Mouse (Mus musculus) CH12.LX (cell line): Measurements from ENCODE around the gene Gm572. TPM values are rescaled to one million over a fixed set of nuclear protein-coding genes. Genes with fewer than 3 reads are reported as not detected.

Experiments
- DNase-seq: peaks from one replicate; pipeline ENCODE4 v3.0.0-alpha.2; 2013; ENCODE audit errors: extremely low read depth
- H3K27ac ChIP-seq: 2 replicates; pipeline ENCODE4 v1.5.1; 2012; ENCODE audit warnings: low read depth, mild to moderate bottlenecking, control low read depth, moderate library complexity; ENCODE audit not compliant: insufficient read depth
- H3K27me3 ChIP-seq: replicated peaks from 2 replicates; pipeline ENCODE3; 2012; ENCODE audit warnings: inconsistent platforms
- H3K36me3 ChIP-seq, 2 experiments: replicated peaks in 1 of 2; 2 replicates each; pipeline versions ENCODE3 to v1.6.1; 2012; ENCODE audit warnings: inconsistent platforms in 1 of 2, low read length in 1 of 2, mild to moderate bottlenecking in 1 of 2, mixed read lengths in 1 of 2, moderate library complexity in 1 of 2; ENCODE audit not compliant: control insufficient read depth in 1 of 2, insufficient read depth in 1 of 2
- H3K4me1 ChIP-seq, 2 experiments: 2 replicates each; pipeline ENCODE4 v1.6.1; 2012; ENCODE audit warnings: inconsistent platforms in 1 of 2, moderate library complexity in 1 of 2; ENCODE audit not compliant: insufficient read depth in 2 of 2, control insufficient read depth in 1 of 2
- H3K4me2 ChIP-seq: 2 replicates; pipeline ENCODE4 v1.6.1; 2012; ENCODE audit warnings: low read depth, mild to moderate bottlenecking, control low read depth; ENCODE audit not compliant: poor library complexity, insufficient read depth, severe bottlenecking
- H3K4me3 ChIP-seq, 3 experiments: fragments of 150-350 bp in 1 of 3; sonication (generic) in 1 of 3; replicated peaks in 1 of 3; 2 replicates each; pipeline versions ENCODE3 to v1.5.1; 2011 to 2012; ENCODE audit warnings: low read depth in 2 of 3, low read length in 2 of 3, mild to moderate bottlenecking in 2 of 3, moderate library complexity in 2 of 3, control low read depth in 1 of 3, improper control_type of control experiment in 1 of 3, inconsistent platforms in 1 of 3, mixed read lengths in 1 of 3; ENCODE audit not compliant: poor library complexity in 1 of 3
- H3K79me2 ChIP-seq: replicated peaks from 2 replicates; pipeline ENCODE4 v1.6.1; 2012; ENCODE audit warnings: mild to moderate bottlenecking, moderate library complexity; ENCODE audit not compliant: control insufficient read depth, poor library complexity, insufficient read depth, severe bottlenecking; ENCODE audit errors: extremely low read depth
- H3K9ac ChIP-seq: 2 replicates; pipeline ENCODE4 v1.6.1; 2012; ENCODE audit warnings: low read depth, mild to moderate bottlenecking, control low read depth, moderate library complexity; ENCODE audit not compliant: insufficient read depth
- H3K9me3 ChIP-seq: replicated peaks from 2 replicates; pipeline ENCODE3; 2012; ENCODE audit warnings: low read length, inconsistent platforms, mixed read lengths
- BHLHE40 ChIP-seq: IDR thresholded peaks from 2 replicates; pipeline ENCODE4 v1.6.1; 2011; ENCODE audit warnings: mild to moderate bottlenecking, low read depth, low read length, improper control_type of control experiment
- CHD1 ChIP-seq: IDR thresholded peaks from 2 replicates; pipeline ENCODE4 v1.6.1; 2012; ENCODE audit warnings: low read depth, low read length, improper control_type of control experiment, inconsistent platforms
- CHD2 ChIP-seq: IDR thresholded peaks from 2 replicates; pipeline ENCODE4 v1.6.1; 2011; ENCODE audit warnings: low read length, improper control_type of control experiment
- CTCF ChIP-seq, 2 experiments: IDR thresholded peaks in 1 of 2; conservative IDR thresholded peaks in 1 of 2; 2 replicates each; pipeline ENCODE4 v1.5.1; 2011 to 2012; ENCODE audit warnings: low read depth in 2 of 2, low read length in 2 of 2, improper control_type of control experiment in 1 of 2, inconsistent platforms in 1 of 2, mild to moderate bottlenecking in 1 of 2, moderate library complexity in 1 of 2
- ELF1 ChIP-seq: IDR thresholded peaks from 2 replicates; pipeline ENCODE4 v1.6.1; 2014; ENCODE audit warnings: low read depth, mild to moderate bottlenecking, inconsistent platforms, low read length, improper control_type of control experiment
- EP300 ChIP-seq: IDR thresholded peaks from 2 replicates; pipeline ENCODE4 v1.6.1; 2011; ENCODE audit warnings: low read length, improper control_type of control experiment
- GABPA ChIP-seq: IDR thresholded peaks from 2 replicates; pipeline ENCODE4 v1.6.1; 2012; ENCODE audit warnings: low read depth, low read length, improper control_type of control experiment, inconsistent platforms; ENCODE audit not compliant: insufficient replicate concordance
- HCFC1 ChIP-seq: IDR thresholded peaks from 2 replicates; pipeline ENCODE4 v1.6.1; 2012; ENCODE audit warnings: low read depth, mild to moderate bottlenecking, inconsistent platforms, low read length, improper control_type of control experiment
- JUN ChIP-seq: IDR thresholded peaks from 2 replicates; pipeline ENCODE4 v1.6.1; 2011; ENCODE audit warnings: low read depth, mild to moderate bottlenecking, low read length, improper control_type of control experiment, moderate library complexity; ENCODE audit not compliant: insufficient read depth
- JUND ChIP-seq: conservative IDR thresholded peaks from 2 replicates; pipeline ENCODE4 v1.6.1; 2011; ENCODE audit warnings: low read depth, low read length, improper control_type of control experiment
- MAFK ChIP-seq: IDR thresholded peaks from 2 replicates; pipeline ENCODE4 v1.6.1; 2011; ENCODE audit warnings: low read length, improper control_type of control experiment; ENCODE audit not compliant: insufficient replicate concordance
- MAX ChIP-seq: IDR thresholded peaks from 2 replicates; pipeline ENCODE4 v1.6.1; 2011; ENCODE audit warnings: low read length, improper control_type of control experiment
- MAZ ChIP-seq: IDR thresholded peaks from 2 replicates; pipeline ENCODE4 v1.6.1; 2012; ENCODE audit warnings: low read depth, mild to moderate bottlenecking, inconsistent platforms, low read length, improper control_type of control experiment, moderate library complexity
- MEF2A ChIP-seq: IDR thresholded peaks from 2 replicates; pipeline ENCODE4 v1.6.1; 2014; ENCODE audit warnings: low read depth, mild to moderate bottlenecking, inconsistent platforms, low read length, improper control_type of control experiment, borderline replicate concordance
- MXI1 ChIP-seq: IDR thresholded peaks from 2 replicates; pipeline ENCODE4 v1.6.1; 2011; ENCODE audit warnings: mild to moderate bottlenecking, low read depth, low read length, improper control_type of control experiment
- MYC ChIP-seq: IDR thresholded peaks from 2 replicates; pipeline ENCODE4 v1.6.1; 2011; ENCODE audit warnings: low read depth, mild to moderate bottlenecking, improper control_type of control experiment, low read length
- NELFE ChIP-seq: IDR thresholded peaks from 2 replicates; pipeline ENCODE4 v1.6.1; 2011; ENCODE audit warnings: low read depth, low read length, improper control_type of control experiment
- NRF1 ChIP-seq: IDR thresholded peaks from 2 replicates; pipeline ENCODE4 v1.6.1; 2014; ENCODE audit warnings: low read depth, mild to moderate bottlenecking, inconsistent platforms, low read length, improper control_type of control experiment, moderate library complexity
- PAX5 ChIP-seq: IDR thresholded peaks from 2 replicates; pipeline ENCODE4 v1.6.1; 2012; ENCODE audit warnings: low read length, inconsistent platforms, mixed read lengths
- POLR2A ChIP-seq: IDR thresholded peaks from 2 replicates; pipeline ENCODE4 v1.6.1; 2011; ENCODE audit warnings: low read depth, mild to moderate bottlenecking, improper control_type of control experiment, low read length
- POLR2AphosphoS2 ChIP-seq: IDR thresholded peaks from 2 replicates; pipeline ENCODE4 v1.6.1; 2011; ENCODE audit warnings: low read depth, low read length, improper control_type of control experiment
- RAD21 ChIP-seq: IDR thresholded peaks from 2 replicates; pipeline ENCODE4 v1.6.1; 2011; ENCODE audit warnings: low read depth, mild to moderate bottlenecking, low read length, improper control_type of control experiment, moderate library complexity
- SIN3A ChIP-seq: IDR thresholded peaks from 2 replicates; pipeline ENCODE4 v1.6.1; 2012; ENCODE audit warnings: low read length, improper control_type of control experiment, inconsistent platforms
- SMC3 ChIP-seq: IDR thresholded peaks from 2 replicates; pipeline ENCODE4 v1.6.1; 2011; ENCODE audit warnings: low read depth, low read length, improper control_type of control experiment
- TBP ChIP-seq: conservative IDR thresholded peaks from 2 replicates; pipeline ENCODE4 v1.6.1; 2011; ENCODE audit warnings: low read depth, low read length, improper control_type of control experiment
- TCF12 ChIP-seq: IDR thresholded peaks from 2 replicates; pipeline ENCODE4 v1.6.1; 2014; ENCODE audit warnings: low read depth, mild to moderate bottlenecking, inconsistent platforms, low read length, improper control_type of control experiment
- UBTF ChIP-seq: IDR thresholded peaks from 2 replicates; pipeline ENCODE4 v1.6.1; 2012; ENCODE audit warnings: low read depth, mild to moderate bottlenecking, inconsistent platforms, low read length, improper control_type of control experiment, moderate library complexity
- USF1 ChIP-seq: IDR thresholded peaks from 2 replicates; pipeline ENCODE4 v1.6.1; 2014; ENCODE audit warnings: low read depth, mild to moderate bottlenecking, inconsistent platforms, low read length, improper control_type of control experiment
- USF2 ChIP-seq: conservative IDR thresholded peaks from 2 replicates; pipeline ENCODE4 v1.6.1; 2011; ENCODE audit warnings: low read depth, low read length, improper control_type of control experiment
- ZC3H11A ChIP-seq: IDR thresholded peaks from 2 replicates; pipeline ENCODE4 v1.6.1; 2012; ENCODE audit warnings: low read depth, mild to moderate bottlenecking, inconsistent platforms, low read length, improper control_type of control experiment
- ZKSCAN1 ChIP-seq: IDR thresholded peaks from 2 replicates; pipeline ENCODE4 v1.6.1; 2012; ENCODE audit warnings: low read depth, inconsistent platforms, low read length, improper control_type of control experiment, borderline replicate concordance
- ZMIZ1 ChIP-seq: IDR thresholded peaks from 2 replicates; pipeline ENCODE4 v1.6.1; 2012; ENCODE audit warnings: low read depth, mild to moderate bottlenecking, inconsistent platforms, low read length, improper control_type of control experiment
- dilution Hi-C: fragments of 300-500 bp; cut with MboI; formaldehyde crosslinking; loops from 2 replicates; pipeline ENCODE4 v1.14.3; 2020; ENCODE audit warnings: low sequenced_read_pairs; ENCODE audit not compliant: extremely low pct_unique_long_range_greater_than_20kb, extremely low pct_ligation_motif_present
- in situ Hi-C: fragments of 300-500 bp; cut with MboI; formaldehyde crosslinking; loops from 3 replicates; pipeline ENCODE4 v1.14.3; 2019; ENCODE audit warnings: low sequenced_read_pairs, low pct_ligation_motif_present, low pct_unique_long_range_greater_than_20kb, mixed read lengths
- polyA plus RNA-seq: library from polyadenylated mRNA; unstranded; fragments of >175 nt; gene quantifications from 2 replicates; pipeline ENCODE4 v1.2.1, GENCODE M21; 2012; ENCODE audit warnings: low read depth; ENCODE audit not compliant: insufficient read length
- total RNA-seq, 2 experiments: library from RNA; depleted of rRNA; stranded (reverse); fragments of 300-350 nt in 1 of 2; fragments of >200 nt in 1 of 2; gene quantifications; 2 replicates each; pipeline ENCODE4 v1.2.3; 2012 to 2014

Gm572 gene
- total and polyA plus RNA-seq, 3 experiments = not detected

- H3K4me3 ChIP-seq = no peak overlapping the region
- H3K4me1 ChIP-seq = peaks cover 10 to 21% of the 10 kb centered on the region in 2 experiments
- dilution Hi-C loops (no loop called here), in situ Hi-C loops (no loop called here)
- H3K9ac ChIP-seq = no peak overlapping the region
- H3K9me3 ChIP-seq = no peaks in the 10 kb centered on the region
- peaks cover 27% of the 10 kb centered on the region for H3K27me3 ChIP-seq
- no peak overlapping the region for H3K27ac ChIP-seq
- no peak overlapping the region for H3K4me2 ChIP-seq
- TF ChIP-seq BHLHE40 = 0 out of 2 replicates have a peak, but pooled peaks have one; percentile 28
- TF ChIP-seq ELF1 = no peak
- DNase-seq = no peak
- no peaks in the 10 kb centered on the region for H3K36me3 ChIP-seq
- no peaks in the 10 kb centered on the region for H3K79me2 ChIP-seq
Measured at GRCm38 (mm10) chr4:148671230-148671947, 28.3 kb downstream of the Gm572 start.

GRCm38 (mm10) chr4:148675043-148675442 lies 31.9 kb downstream of the Gm572 start:
- TF ChIP-seq PAX5 = no peak
- no peak for TF ChIP-seq MYC
- TF ChIP-seq JUND = no peak
- TF ChIP-seq HCFC1 = peak; percentile 42; the same call in 1 of the 2 replicates
- no peak for TF ChIP-seq USF1
- TF ChIP-seq POLR2AphosphoS2 = no peak
- no peak for TF ChIP-seq JUN
- TF ChIP-seq ELF1 = peak; percentile 57
- TF ChIP-seq ZKSCAN1 = no peak
- TF ChIP-seq RAD21 = no peak
- TF ChIP-seq SIN3A = no peak
- TF ChIP-seq CHD1 = no peak
- TF ChIP-seq ZC3H11A = no peak
- TF ChIP-seq MAFK = no peak
- TF ChIP-seq SMC3 = no peak
- no peak for TF ChIP-seq MXI1
- peak; percentile 24; the same call in 1 of the 2 replicates for TF ChIP-seq TCF12
- TF ChIP-seq BHLHE40 = 0 out of 2 replicates have a peak, but pooled peaks have one; percentile 16
- TF ChIP-seq MAZ = no peak
- TF ChIP-seq USF2 = no peak
- TF ChIP-seq ZMIZ1 = peak; percentile 48; the same call in 1 of the 2 replicates
- TF ChIP-seq NELFE = peak; percentile 45; the same call in 1 of the 2 replicates
- TF ChIP-seq MEF2A = no peak
- peak; percentile 38; the same call in 1 of the 2 replicates for TF ChIP-seq MAX
- TF ChIP-seq NRF1 = no peak
- peak; percentile 46; the same call in 1 of the 2 replicates for TF ChIP-seq EP300
- no peak for TF ChIP-seq UBTF
- no peak for TF ChIP-seq CHD2
- TF ChIP-seq CTCF (conservative IDR thresholded peaks at IDR 0.05 in 1 of 2, IDR thresholded peaks at IDR 0.05 in 1 of 2; ENCODE audit: low read depth in 2 of 2, low read length in 2 of 2) = no peak
- TF ChIP-seq POLR2A = peak; percentile 47; the same call in 1 of the 2 replicates
- TF ChIP-seq TBP = 0 out of 2 replicates have a peak, but pooled peaks have one; percentile 21
- TF ChIP-seq GABPA = no peak
- in situ Hi-C loops = no loop called here
- Histone ChIP-seq H3K9me3 (no peaks in the 10 kb centered on the region), H3K27me3 (peaks cover 18% of the 10 kb centered on the region), H3K27ac (no peak overlapping the region), H3K79me2 (no peaks in the 10 kb centered on the region), H3K4me2 (peak overlapping the region; percentile 12; the same call in 1 of the 2 replicates), H3K9ac (no peak overlapping the region), H3K4me3 (peak overlapping the region in 2 of 3 experiments; percentile 16 to 36), H3K4me1 (peaks cover 10 to 21% of the 10 kb centered on the region in 2 experiments), H3K36me3 (no peaks in the 10 kb centered on the region)
- dilution Hi-C loops = no loop called here
- DNase-seq = peak; percentile 58
